Mouse (Mus musculus) liver, embryonic 13.5 days (tissue): ENCODE results near the gene Nckap5. TPM values are rescaled to one million over a fixed set of nuclear protein-coding genes. Genes with fewer than 3 reads are reported as not detected.

Source experiments
- ATAC-seq: fragments of 200-750 bp; cut with Nextera tagmentation; 2 replicates; pipeline ENCODE4 v1.8.0; 2017; ENCODE audit warnings: low read depth, mild to moderate bottlenecking, moderate number of reproducible peaks, moderate library complexity
- DNase-seq: peaks from one replicate; pipeline ENCODE4 v3.0.0; 2022
- H3K27ac ChIP-seq: fragments of 300-500 bp; sonication (generic); 2 replicates; pipeline ENCODE4 v1.5.1; 2015; ENCODE audit warnings: moderate library complexity, mild to moderate bottlenecking, inconsistent platforms
- H3K27me3 ChIP-seq: fragments of 300-500 bp; sonication (generic); 2 replicates; pipeline ENCODE4 v1.6.1; 2015; ENCODE audit warnings: mild to moderate bottlenecking, inconsistent platforms
- H3K36me3 ChIP-seq: fragments of 300-500 bp; sonication (generic); 2 replicates; pipeline ENCODE4 v1.6.1; 2015; ENCODE audit warnings: mild to moderate bottlenecking, inconsistent platforms
- H3K4me1 ChIP-seq: fragments of 300-500 bp; sonication (generic); replicated peaks from 2 replicates; pipeline ENCODE4 v1.6.1; 2015; ENCODE audit warnings: inconsistent platforms
- H3K4me2 ChIP-seq: fragments of 300-500 bp; sonication (generic); 2 replicates; pipeline ENCODE4 v1.6.1; 2015; ENCODE audit warnings: inconsistent platforms, mild to moderate bottlenecking, moderate library complexity
- H3K4me3 ChIP-seq: fragments of 300-500 bp; sonication (generic); replicated peaks from 2 replicates; pipeline ENCODE4 v1.5.1; 2015; ENCODE audit warnings: mild to moderate bottlenecking, inconsistent platforms
- H3K9ac ChIP-seq: fragments of 300-500 bp; sonication (generic); 2 replicates; pipeline ENCODE4 v1.6.1; 2015; ENCODE audit warnings: mild to moderate bottlenecking, inconsistent platforms
- H3K9me3 ChIP-seq: fragments of 300-500 bp; sonication (generic); replicated peaks from 2 replicates; pipeline ENCODE4 v1.6.1; 2016; ENCODE audit warnings: inconsistent platforms
- WGBS: fragments of 180-500 bp; shearing (Covaris S2); methylation state at CpG from one replicate; pipeline ENCODE4 v1.1.7; 2015; ENCODE audit not compliant: insufficient replicate concordance; 5-methylcytosine and 5-hydroxymethylcytosine counted together
- polyA plus RNA-seq: library from polyadenylated mRNA; unstranded; fragments of >200 nt; fragmentation: Nextera tagmentation; extraction: Ambion mirVana; gene quantifications from 2 replicates; pipeline ENCODE4 v1.2.1, GENCODE M21; 2015

Gene Nckap5
- polyA plus RNA-seq = 0.72 and 0.74 TPM in 2 replicates

DNA sequence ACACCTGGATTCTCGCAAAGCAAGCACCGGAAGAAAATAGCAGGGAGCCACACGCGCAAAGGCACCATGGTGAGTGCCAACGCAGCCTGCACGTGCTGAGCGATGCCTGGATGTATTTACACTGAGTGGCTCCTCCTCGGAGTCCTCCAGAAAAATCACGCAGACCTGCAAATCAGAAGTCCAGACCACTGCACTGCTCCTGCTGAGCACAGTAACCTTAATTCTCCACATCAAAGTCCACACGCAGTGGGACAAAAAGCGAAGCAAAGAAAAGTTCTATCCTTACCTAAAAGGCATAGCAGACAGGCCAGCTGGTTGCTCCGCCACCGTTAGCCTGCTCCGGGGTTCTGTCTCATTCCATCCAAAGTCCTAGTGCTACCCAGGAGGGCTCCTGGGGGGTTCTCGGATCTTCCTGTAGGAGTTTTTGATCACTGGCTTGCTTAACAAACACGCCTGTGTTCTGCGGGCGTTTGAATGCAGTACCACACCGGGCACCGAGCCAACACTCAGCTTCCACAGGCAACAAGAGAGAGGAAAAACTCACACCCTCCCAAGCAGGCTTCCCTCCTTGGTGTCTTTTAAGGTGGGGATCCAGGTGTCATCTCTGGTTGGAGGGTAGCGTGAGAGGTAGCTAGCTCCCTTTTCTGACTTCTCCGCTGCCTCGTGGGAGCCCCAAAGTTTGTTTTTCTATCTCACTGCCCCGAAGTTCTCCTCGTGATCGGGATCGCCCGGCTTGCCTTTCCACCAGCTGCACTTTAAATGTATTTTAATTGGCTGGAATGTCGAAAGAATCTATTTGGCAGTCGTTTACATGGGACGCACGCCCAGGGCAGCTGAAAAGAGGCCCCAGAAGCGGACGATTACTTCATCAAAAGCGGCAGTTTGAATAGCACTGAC lies at the start of gene Nckap5:
Gene Nckap5, minus strand, starts transcription at position 769 of the 897 bp plus-strand sequence.
- Histone ChIP-seq H3K4me3 (peak within 1 kb of the TSS; percentile 30), H3K27me3 (peaks cover 29% of the 10 kb centered on the region), H3K36me3 (no peaks in the 10 kb centered on the region), H3K9me3 (no peaks in the 10 kb centered on the region), H3K4me2 (peak within 1 kb of the TSS; percentile 48), H3K4me1 (no peaks in the 10 kb centered on the region), H3K27ac (no peak within 1 kb of the TSS), H3K9ac (no peak within 1 kb of the TSS; the same call in 1 of the 2 replicates)
- DNase-seq (peak; percentile 0), ATAC-seq (no peak)
- 11% methylated on average over 35 of the region's 35 CpGs for WGBS

DNA sequence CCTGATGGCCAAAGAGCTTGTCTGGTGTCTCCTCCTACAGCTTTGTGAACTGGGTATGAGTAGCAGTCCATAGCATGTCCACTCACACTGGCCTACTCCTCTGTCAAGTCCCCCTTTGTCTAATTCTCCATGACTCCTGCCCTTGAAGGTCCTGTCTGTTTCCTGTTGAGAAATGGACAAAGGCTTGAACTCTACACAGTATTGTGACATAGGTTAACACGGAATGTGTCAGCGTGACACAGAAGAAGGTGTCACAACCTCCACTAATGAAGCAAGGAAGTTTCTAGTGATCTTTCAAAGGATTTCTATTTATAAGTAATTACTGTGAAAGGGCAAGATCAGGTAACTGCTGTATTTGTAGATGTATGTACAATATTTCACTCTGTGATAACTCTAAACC lies 46.9 kb upstream of the Nckap5 start:
- H3K9ac ChIP-seq = no peak overlapping the region
- H3K4me1 ChIP-seq = no peaks in the 10 kb centered on the region
- H3K4me2 ChIP-seq = no peak overlapping the region
- H3K27me3 ChIP-seq = no peaks in the 10 kb centered on the region
- H3K4me3 ChIP-seq = no peak overlapping the region
- H3K36me3 ChIP-seq = no peaks in the 10 kb centered on the region
- WGBS = 71% methylated on average over 2 of the region's 2 CpGs
- DNase-seq (no peak), ATAC-seq (no peak)
- no peak overlapping the region for H3K27ac ChIP-seq
- H3K9me3 ChIP-seq = no peaks in the 10 kb centered on the region

- no peak for DNase-seq
- no peaks in the 10 kb centered on the region for H3K9me3 ChIP-seq
- H3K4me2 ChIP-seq = no peak overlapping the region
- no peak overlapping the region for H3K4me3 ChIP-seq
- H3K4me1 ChIP-seq = no peaks in the 10 kb centered on the region
- no peak overlapping the region for H3K27ac ChIP-seq
- no peak for ATAC-seq
- no peak overlapping the region for H3K9ac ChIP-seq
- H3K27me3 ChIP-seq = no peaks in the 10 kb centered on the region
- 72% methylated on average over 9 of the region's 9 CpGs for WGBS
- H3K36me3 ChIP-seq = no peaks in the 10 kb centered on the region
Observed at GRCm38 (mm10) chr1:126868372-126868771, 37.8 kb upstream of the Nckap5 start.

DNA sequence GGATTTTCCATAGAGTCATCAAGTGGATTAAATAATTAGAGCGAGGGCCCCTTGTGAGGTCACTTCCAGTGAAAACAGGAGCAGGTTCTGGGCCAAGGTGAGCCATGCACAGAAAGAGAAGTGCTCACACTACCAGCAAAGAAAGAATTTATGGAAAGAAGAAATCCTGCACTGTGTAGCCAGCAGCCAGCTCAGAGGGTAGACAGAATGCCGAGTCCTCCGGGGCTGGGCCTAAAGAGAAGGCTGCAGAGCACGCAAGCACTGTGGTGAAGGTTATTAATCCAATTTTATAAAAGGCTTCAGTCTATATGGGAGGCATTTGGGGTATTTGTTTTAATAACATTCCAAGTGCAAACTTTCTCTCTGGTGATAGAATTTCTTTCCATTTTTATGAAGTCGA lies 37.3 kb upstream of the Nckap5 start:
- H3K36me3 ChIP-seq = no peaks in the 10 kb centered on the region
- H3K4me3 ChIP-seq = no peak overlapping the region
- no peak overlapping the region for H3K9ac ChIP-seq
- ATAC-seq (no peak), DNase-seq (no peak)
- H3K4me1 ChIP-seq = no peaks in the 10 kb centered on the region
- H3K4me2 ChIP-seq = no peak overlapping the region
- no peaks in the 10 kb centered on the region for H3K27me3 ChIP-seq
- 75% methylated on average over 5 of the region's 5 CpGs for WGBS
- no peak overlapping the region for H3K27ac ChIP-seq
- no peaks in the 10 kb centered on the region for H3K9me3 ChIP-seq

DNA sequence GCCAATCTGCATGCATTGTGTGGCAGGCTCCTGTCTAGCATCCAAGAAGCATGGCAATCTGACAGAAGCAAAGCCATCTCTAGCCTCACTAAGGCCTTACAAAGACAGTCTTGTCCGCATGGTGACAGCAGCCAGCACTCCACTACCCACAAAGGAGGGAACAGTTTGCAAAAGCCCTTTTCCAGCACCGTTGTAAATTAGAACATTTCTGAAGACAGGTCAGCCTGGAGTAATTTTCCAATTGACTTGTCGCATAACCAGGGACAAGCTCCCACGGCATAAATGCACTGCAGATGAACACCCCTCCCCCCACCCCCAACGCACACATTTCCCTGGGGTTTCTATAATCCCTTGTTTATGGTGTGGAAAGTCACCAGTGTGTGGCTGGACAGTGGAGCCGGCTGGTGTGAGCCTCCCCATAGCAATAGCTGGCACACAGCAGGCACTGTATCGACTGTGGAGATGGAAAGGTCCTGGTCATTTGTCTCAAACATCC lies 35.0 kb upstream of the Nckap5 start:
- no peaks in the 10 kb centered on the region for H3K36me3 ChIP-seq
- WGBS = 70% methylated on average over 7 of the region's 7 CpGs
- H3K4me2 ChIP-seq = no peak overlapping the region
- H3K9ac ChIP-seq = no peak overlapping the region
- no peak overlapping the region for H3K4me3 ChIP-seq
- no peaks in the 10 kb centered on the region for H3K9me3 ChIP-seq
- H3K27me3 ChIP-seq = no peaks in the 10 kb centered on the region
- no peak overlapping the region for H3K27ac ChIP-seq
- ATAC-seq (no peak), DNase-seq (no peak)
- no peaks in the 10 kb centered on the region for H3K4me1 ChIP-seq

DNA sequence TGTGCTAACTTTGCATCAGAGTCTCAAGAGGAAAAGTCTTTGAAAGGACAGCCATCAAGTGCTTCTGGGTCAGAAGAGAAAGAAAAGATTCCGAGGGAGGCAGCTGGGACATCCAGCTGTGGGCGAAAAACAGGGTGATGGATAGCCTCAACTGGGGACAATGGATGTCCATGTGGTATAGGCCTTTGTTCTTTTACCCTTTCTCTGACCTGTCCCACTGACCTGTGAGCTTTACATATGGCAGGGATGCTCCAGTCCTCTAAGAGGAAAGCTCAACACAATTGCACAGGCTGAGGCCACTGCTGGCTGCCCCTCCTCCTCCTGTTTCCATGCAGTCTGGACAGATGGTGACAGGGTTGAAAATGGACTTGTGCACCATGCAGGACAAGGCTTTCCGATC lies 31.2 kb upstream of the Nckap5 start:
- Histone ChIP-seq H3K27me3 (no peaks in the 10 kb centered on the region), H3K9ac (no peak overlapping the region), H3K27ac (no peak overlapping the region), H3K9me3 (no peaks in the 10 kb centered on the region), H3K36me3 (no peaks in the 10 kb centered on the region), H3K4me3 (no peak overlapping the region), H3K4me1 (no peaks in the 10 kb centered on the region), H3K4me2 (no peak overlapping the region)
- ATAC-seq (no peak), DNase-seq (no peak)
- 51% methylated on average over 3 of the region's 3 CpGs for WGBS

DNA sequence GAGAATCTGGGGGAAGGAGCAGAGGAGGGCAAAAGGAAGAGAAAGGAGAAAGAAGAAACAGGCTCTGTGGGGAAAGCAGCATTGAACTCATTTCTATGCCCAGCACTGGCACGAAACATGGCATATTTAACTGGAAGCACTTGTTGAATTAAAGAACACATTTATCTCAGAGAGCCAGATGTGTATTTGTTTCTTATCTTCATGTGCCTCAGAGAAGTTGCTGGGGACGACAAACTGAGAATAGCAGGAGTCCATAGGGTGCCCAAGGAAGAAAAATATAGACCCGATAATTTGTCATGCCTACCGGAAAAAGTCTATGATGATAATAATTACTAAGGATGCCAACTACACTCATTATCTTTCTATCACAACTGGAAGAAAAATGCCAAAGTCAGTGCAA lies 29.9 kb upstream of the Nckap5 start:
- no peak overlapping the region for H3K9ac ChIP-seq
- DNase-seq (no peak), ATAC-seq (no peak)
- no peaks in the 10 kb centered on the region for H3K4me1 ChIP-seq
- no peaks in the 10 kb centered on the region for H3K27me3 ChIP-seq
- no peak overlapping the region for H3K4me2 ChIP-seq
- H3K4me3 ChIP-seq = no peak overlapping the region
- H3K9me3 ChIP-seq = no peaks in the 10 kb centered on the region
- no peaks in the 10 kb centered on the region for H3K36me3 ChIP-seq
- 61% methylated on average over 4 of the region's 4 CpGs for WGBS
- H3K27ac ChIP-seq = no peak overlapping the region

DNA sequence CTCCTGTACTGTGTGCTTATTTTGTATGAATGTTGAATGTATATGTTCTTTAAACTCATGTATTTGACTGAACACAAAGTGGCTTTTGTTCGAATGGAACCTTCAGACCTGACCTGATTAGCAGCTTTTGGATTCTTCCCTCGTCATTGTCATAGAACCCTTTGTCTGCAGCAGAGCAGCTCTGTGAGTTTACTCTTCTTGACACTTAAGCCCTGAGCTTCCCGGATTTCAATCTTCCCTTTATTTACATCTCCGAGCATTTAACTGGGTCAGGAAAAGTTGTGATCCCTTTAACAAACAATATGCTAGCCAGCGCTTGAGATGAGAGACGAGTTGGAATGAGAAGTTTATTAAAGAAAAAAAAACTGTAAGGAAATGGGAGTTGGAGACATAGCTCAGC lies 18.9 kb upstream of the Nckap5 start:
- no peak overlapping the region for H3K4me2 ChIP-seq
- DNase-seq (no peak), ATAC-seq (no peak)
- no peak overlapping the region for H3K9ac ChIP-seq
- H3K9me3 ChIP-seq = no peaks in the 10 kb centered on the region
- H3K4me1 ChIP-seq = no peaks in the 10 kb centered on the region
- WGBS = 57% methylated on average over 6 of the region's 6 CpGs
- H3K36me3 ChIP-seq = no peaks in the 10 kb centered on the region
- no peaks in the 10 kb centered on the region for H3K27me3 ChIP-seq
- H3K27ac ChIP-seq = no peak overlapping the region
- H3K4me3 ChIP-seq = no peak overlapping the region

DNA sequence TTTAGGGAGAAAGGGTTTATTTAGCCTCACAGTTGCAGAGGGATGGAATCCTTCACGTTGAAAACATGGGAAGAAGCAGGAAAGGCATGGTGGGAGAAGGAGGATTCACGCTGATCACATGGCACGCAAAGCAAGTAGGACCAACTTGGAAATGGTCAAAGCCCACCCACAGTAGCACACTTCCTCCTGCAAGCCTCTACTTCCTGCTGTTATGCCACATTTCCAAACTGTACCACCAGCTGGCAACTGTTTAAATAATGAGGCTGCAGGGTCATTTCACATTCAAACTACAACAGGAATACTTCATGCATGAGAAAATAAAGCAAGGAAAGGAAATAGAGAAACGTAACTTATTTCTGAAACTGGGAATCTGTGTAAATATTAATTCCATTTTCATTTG lies 15.7 kb upstream of the Nckap5 start:
- Histone ChIP-seq H3K4me1 (no peaks in the 10 kb centered on the region), H3K27ac (no peak overlapping the region), H3K27me3 (no peaks in the 10 kb centered on the region), H3K36me3 (no peaks in the 10 kb centered on the region), H3K4me2 (no peak overlapping the region), H3K4me3 (no peak overlapping the region), H3K9me3 (no peaks in the 10 kb centered on the region), H3K9ac (no peak overlapping the region)
- 40% methylated on average over 4 of the region's 4 CpGs for WGBS
- ATAC-seq (no peak), DNase-seq (no peak)

DNA sequence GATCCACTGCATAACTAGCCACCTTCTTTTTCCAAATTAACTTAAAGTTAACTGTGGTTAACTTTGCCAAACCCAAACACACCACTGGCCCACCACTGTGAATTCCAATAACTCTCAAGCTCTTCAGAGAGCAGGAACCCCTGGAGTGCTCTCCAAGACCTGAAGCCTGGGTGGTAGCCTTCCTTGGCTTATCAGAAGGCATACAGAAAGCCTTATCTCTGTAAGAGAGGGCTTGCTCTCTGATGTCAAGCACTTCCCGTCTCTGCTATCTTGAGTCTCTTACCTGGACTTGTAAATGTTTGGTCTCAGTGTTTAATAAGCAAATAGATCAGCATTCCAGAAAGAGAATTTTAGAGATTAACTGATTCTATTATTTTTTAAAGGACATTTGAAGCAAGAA lies 2.3 kb upstream of the Nckap5 start:
- no peaks in the 10 kb centered on the region for H3K4me1 ChIP-seq
- H3K27me3 ChIP-seq = peaks cover 29% of the 10 kb centered on the region
- no peaks in the 10 kb centered on the region for H3K36me3 ChIP-seq
- H3K9me3 ChIP-seq = no peaks in the 10 kb centered on the region
- DNase-seq = no peak
- WGBS = 31% methylated on average over 1 of the region's 1 CpGs
- H3K9ac ChIP-seq = no peak overlapping the region
- H3K4me2 ChIP-seq = no peak overlapping the region
- H3K27ac ChIP-seq = no peak overlapping the region
- peak; percentile 54; the same call in 1 of the 2 replicates for ATAC-seq
- H3K4me3 ChIP-seq = no peak overlapping the region

- Histone ChIP-seq H3K4me1 (peaks cover 6% of the 10 kb centered on the region; the same call in 1 of the 2 replicates), H3K4me3 (no peak overlapping the region), H3K27ac (no peak overlapping the region), H3K9me3 (no peaks in the 10 kb centered on the region), H3K27me3 (peaks cover 29% of the 10 kb centered on the region), H3K9ac (no peak overlapping the region), H3K36me3 (no peaks in the 10 kb centered on the region), H3K4me2 (no peak overlapping the region)
- 72% methylated on average over 9 of the region's 9 CpGs for WGBS
- DNase-seq (no peak), ATAC-seq (no peak)
Observed at GRCm38 (mm10) chr1:126829031-126829430, 1.6 kb downstream of the Nckap5 start.

DNA sequence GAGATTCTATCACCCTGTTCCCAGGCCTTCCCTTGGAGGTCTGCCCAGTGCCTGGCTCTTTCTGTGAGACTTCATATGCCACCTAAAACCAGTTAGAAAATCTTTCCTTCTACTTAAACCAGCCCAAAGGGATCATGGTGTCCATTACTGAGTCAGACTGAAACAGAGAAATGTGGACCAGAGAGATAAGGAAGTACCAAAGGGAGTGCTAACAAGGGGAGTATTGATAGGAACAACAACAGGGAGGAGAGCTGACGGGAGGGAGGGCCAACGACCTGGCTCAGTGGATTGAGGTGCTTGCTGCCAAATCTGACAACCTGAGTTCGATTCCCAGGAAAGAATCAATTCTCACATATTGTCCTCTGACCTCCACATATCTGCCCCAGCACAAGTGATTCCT lies 5.8 kb downstream of the Nckap5 start:
- H3K36me3 ChIP-seq = no peaks in the 10 kb centered on the region
- H3K27ac ChIP-seq = no peak overlapping the region
- DNase-seq = no peak
- H3K9ac ChIP-seq = no peak overlapping the region
- no peaks in the 10 kb centered on the region for H3K9me3 ChIP-seq
- no peak overlapping the region for H3K4me2 ChIP-seq
- peaks cover 6% of the 10 kb centered on the region; the same call in 1 of the 2 replicates for H3K4me1 ChIP-seq
- peak; percentile 65 for ATAC-seq
- H3K4me3 ChIP-seq = no peak overlapping the region
- WGBS = 23% methylated on average over 3 of the region's 3 CpGs
- peaks cover 9% of the 10 kb centered on the region for H3K27me3 ChIP-seq
